Mouse (Mus musculus): Measurements from ENCODE around the gene Wrb.
A peak's percentile ranks its signal among the peaks of the same experiment; 100 is the strongest.
"Not testable (repeated sequence)": the region's sequence is repeated elsewhere in the genome, so short reads cannot be mapped to it uniquely, and the experiment has no call there.

The Wrb gene

GRCm38 (mm10) chr16:96145110-96145800 lies at the start of gene Wrb:
Gene Wrb, plus strand, starts transcription at chr16:96145407.
- peak; percentile 100 for DNase-seq (ENCODE audit: low spot score)

- no peak for DNase-seq (ENCODE audit: low spot score)
Measured at GRCm38 (mm10) chr16:96095966-96096365, 49.2 kb upstream of the Wrb start.

- DNase-seq (ENCODE audit: low spot score), result not testable (repeated sequence)
Measured at GRCm38 (mm10) chr16:96097811-96098210, 47.4 kb upstream of the Wrb start.

GRCm38 (mm10) chr16:96103036-96103435 lies 42.2 kb upstream of the Wrb start:
- DNase-seq (ENCODE audit: low spot score), result peak; percentile 61

- DNase-seq (ENCODE audit: low spot score), result no peak
Measured at GRCm38 (mm10) chr16:96109673-96110072, 35.5 kb upstream of the Wrb start.

GRCm38 (mm10) chr16:96110655-96111345 lies 34.4 kb upstream of the Wrb start:
- DNase-seq (ENCODE audit: low spot score), result no peak

GRCm38 (mm10) chr16:96112769-96113168 lies 32.4 kb upstream of the Wrb start:
- DNase-seq (ENCODE audit: low spot score), result no peak

GRCm38 (mm10) chr16:96114729-96115128 lies 30.5 kb upstream of the Wrb start:
- no peak for DNase-seq (ENCODE audit: low spot score)

- DNase-seq (ENCODE audit: low spot score), result no peak
Measured at GRCm38 (mm10) chr16:96120022-96120623, 25.1 kb upstream of the Wrb start.

- peak; percentile 23 for DNase-seq (ENCODE audit: low spot score)
Measured at GRCm38 (mm10) chr16:96126684-96127171, 18.5 kb upstream of the Wrb start.

GRCm38 (mm10) chr16:96127288-96127656 lies 17.9 kb upstream of the Wrb start:
- DNase-seq (ENCODE audit: low spot score), result no peak

- peak; percentile 97 for DNase-seq (ENCODE audit: low spot score)
Measured at GRCm38 (mm10) chr16:96127657-96128344, 17.4 kb upstream of the Wrb start, which contains the start of gene Hmgn1. Gene Hmgn1, minus strand, starts transcription at chr16:96127729.

- peak; percentile 53 for DNase-seq (ENCODE audit: low spot score)
Measured at GRCm38 (mm10) chr16:96128466-96128865, 16.7 kb upstream of the Wrb start.

GRCm38 (mm10) chr16:96144748-96145109 lies 478 bp upstream of the Wrb start:
- DNase-seq (ENCODE audit: low spot score), result not testable (repeated sequence)

- no peak for DNase-seq (ENCODE audit: low spot score)
Measured at GRCm38 (mm10) chr16:96145814-96146213, 607 bp downstream of the Wrb start.

GRCm38 (mm10) chr16:96148834-96149233 lies 3.6 kb downstream of the Wrb start:
- no peak for DNase-seq (ENCODE audit: low spot score)

- DNase-seq (ENCODE audit: low spot score), result no peak
Measured at GRCm38 (mm10) chr16:96149311-96149710, 4.1 kb downstream of the Wrb start.

GRCm38 (mm10) chr16:96150995-96151394 lies 5.8 kb downstream of the Wrb start:
- DNase-seq (ENCODE audit: low spot score), result no peak

- peak; percentile 85 for DNase-seq (ENCODE audit: low spot score)
Measured at GRCm38 (mm10) chr16:96151551-96151950, 6.3 kb downstream of the Wrb start.

GRCm38 (mm10) chr16:96154476-96154875 lies 9.3 kb downstream of the Wrb start:
- no peak for DNase-seq (ENCODE audit: low spot score)

- DNase-seq (ENCODE audit: low spot score), result no peak
Measured at GRCm38 (mm10) chr16:96156019-96156418, 10.8 kb downstream of the Wrb start.

GRCm38 (mm10) chr16:96157171-96157570 lies 12.0 kb downstream of the Wrb start:
- no peak for DNase-seq (ENCODE audit: low spot score)

All from retina, embryonic 14.5 days (tissue).